Mouse (Mus musculus) hindbrain, embryonic 15.5 days (tissue): ENCODE measurements around the gene Enthd1. TPM values are rescaled to one million over a fixed set of nuclear protein-coding genes. Genes with fewer than 3 reads are reported as not detected.

Experiments used
- ATAC-seq: fragments of 200-750 bp; cut with Nextera tagmentation; 2 replicates; pipeline ENCODE4 v1.8.0; 2017; ENCODE audit warnings: low read depth, moderate number of reproducible peaks, moderate TSS enrichment; ENCODE audit not compliant: low FRiP score
- H3K27ac ChIP-seq: fragments of 300-500 bp; sonication (generic); replicated peaks from 2 replicates; pipeline ENCODE4 v1.5.1; 2015; ENCODE audit warnings: mild to moderate bottlenecking, inconsistent platforms
- H3K27me3 ChIP-seq: fragments of 300-500 bp; sonication (generic); 2 replicates; pipeline ENCODE4 v1.6.1; 2015; ENCODE audit warnings: control low read depth, inconsistent platforms
- H3K36me3 ChIP-seq: fragments of 300-500 bp; sonication (generic); 2 replicates; pipeline ENCODE4 v1.6.1; 2015; ENCODE audit warnings: control low read depth, inconsistent platforms
- H3K4me1 ChIP-seq: fragments of 300-500 bp; sonication (generic); replicated peaks from 2 replicates; pipeline ENCODE4 v1.6.1; 2015; ENCODE audit warnings: control low read depth, inconsistent platforms
- H3K4me2 ChIP-seq: fragments of 300-500 bp; sonication (generic); 2 replicates; pipeline ENCODE4 v1.6.1; 2015; ENCODE audit warnings: moderate library complexity, mild to moderate bottlenecking, inconsistent platforms
- H3K4me3 ChIP-seq: fragments of 300-500 bp; sonication (generic); 2 replicates; pipeline ENCODE4 v1.5.1; 2015; ENCODE audit warnings: mild to moderate bottlenecking, inconsistent platforms
- H3K9ac ChIP-seq: fragments of 300-500 bp; sonication (generic); 2 replicates; pipeline ENCODE4 v1.6.1; 2015; ENCODE audit warnings: inconsistent platforms
- H3K9me3 ChIP-seq: fragments of 300-500 bp; sonication (generic); 2 replicates; pipeline ENCODE4 v1.6.1; 2016; ENCODE audit warnings: control low read depth, inconsistent platforms
- whole genome bisulfite sequencing: fragments of 180-500 bp; shearing (Covaris S2); methylation state at CpG from one replicate; pipeline ENCODE4 v1.1.7; 2015; 5-methylcytosine and 5-hydroxymethylcytosine counted together
- polyA plus RNA-seq: library from polyadenylated mRNA; unstranded; fragments of >200 nt; fragmentation: Nextera tagmentation; extraction: Ambion mirVana; gene quantifications from 2 replicates; pipeline ENCODE4 v1.2.1, GENCODE M21; 2015

Gene Enthd1
- polyA plus RNA-seq, 1 experiment from 2014 or later, result not detected

DNA sequence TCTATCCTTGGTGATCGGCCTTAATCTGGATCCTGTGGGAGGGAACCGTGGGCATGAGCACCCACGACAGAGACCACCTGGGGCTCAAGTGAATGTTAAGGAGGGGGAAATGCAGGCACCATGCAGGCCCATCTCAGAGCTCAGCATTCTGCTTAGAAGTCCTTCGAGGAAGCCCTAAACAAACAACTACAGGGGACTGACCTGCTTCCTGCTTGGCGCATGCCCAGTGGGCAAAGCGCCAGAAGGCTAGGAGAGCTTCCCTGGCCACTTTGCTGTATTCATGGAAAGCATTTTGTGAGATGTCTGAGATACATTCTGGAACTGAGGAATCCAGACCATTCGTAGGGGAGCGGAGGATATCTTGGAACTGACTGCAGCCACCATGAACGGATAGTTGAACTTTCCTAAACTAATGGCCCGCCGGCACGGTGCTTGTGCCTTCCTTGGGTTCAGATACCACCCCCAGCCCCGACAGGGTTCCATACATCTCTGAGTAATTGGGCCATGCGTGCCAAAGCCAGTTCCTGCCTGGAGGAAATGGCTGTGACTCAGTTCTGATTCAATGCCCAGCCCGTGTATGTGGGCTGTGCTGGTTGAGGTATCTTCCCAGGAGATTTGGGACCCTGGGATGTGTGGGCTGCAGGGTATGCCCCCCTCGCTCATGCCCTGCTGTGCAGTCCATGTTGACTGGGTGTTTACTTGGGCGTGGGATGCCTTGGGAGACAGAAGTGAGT, 150.8 kb downstream of the Enthd1 start:
- H3K9me3 ChIP-seq, result no peaks in the 10 kb centered on the region
- 80% methylated on average over 17 of the region's 17 CpGs for WGBS
- H3K9ac ChIP-seq, result no peak overlapping the region
- peaks cover 4% of the 10 kb centered on the region for H3K4me1 ChIP-seq
- ATAC-seq, result no peak
- H3K27me3 ChIP-seq, result no peaks in the 10 kb centered on the region
- H3K36me3 ChIP-seq, result no peaks in the 10 kb centered on the region
- H3K27ac ChIP-seq, result no peak overlapping the region
- H3K4me3 ChIP-seq, result no peak overlapping the region
- H3K4me2 ChIP-seq, result no peak overlapping the region

DNA sequence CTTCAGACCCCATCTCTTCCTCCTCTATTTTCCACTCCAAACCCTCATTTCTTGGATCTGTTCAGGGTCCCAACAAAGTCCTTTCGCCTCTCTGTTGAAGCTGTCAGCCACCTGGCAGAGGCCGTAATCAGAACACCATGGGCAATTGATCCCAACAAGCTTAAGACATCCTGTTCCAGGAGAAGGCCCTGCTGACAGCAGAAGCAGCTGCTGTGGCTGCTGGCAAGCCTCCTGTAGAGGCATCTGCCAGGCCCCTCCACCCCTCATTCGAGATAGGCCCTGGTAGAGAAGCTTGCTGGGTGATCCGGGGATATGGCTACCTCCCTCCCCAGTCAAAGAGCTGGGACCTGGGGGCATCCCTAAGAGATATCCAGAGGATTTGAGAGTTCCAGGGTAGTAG, 151.9 kb downstream of the Enthd1 start:
- Histone ChIP-seq H3K9ac (no peak overlapping the region), H3K4me3 (no peak overlapping the region), H3K36me3 (no peaks in the 10 kb centered on the region), H3K9me3 (no peaks in the 10 kb centered on the region), H3K4me2 (no peak overlapping the region), H3K27ac (no peak overlapping the region), H3K27me3 (no peaks in the 10 kb centered on the region), H3K4me1 (peaks cover 4% of the 10 kb centered on the region)
- ATAC-seq, result no peak
- 75% methylated on average over 4 of the region's 4 CpGs for WGBS

DNA sequence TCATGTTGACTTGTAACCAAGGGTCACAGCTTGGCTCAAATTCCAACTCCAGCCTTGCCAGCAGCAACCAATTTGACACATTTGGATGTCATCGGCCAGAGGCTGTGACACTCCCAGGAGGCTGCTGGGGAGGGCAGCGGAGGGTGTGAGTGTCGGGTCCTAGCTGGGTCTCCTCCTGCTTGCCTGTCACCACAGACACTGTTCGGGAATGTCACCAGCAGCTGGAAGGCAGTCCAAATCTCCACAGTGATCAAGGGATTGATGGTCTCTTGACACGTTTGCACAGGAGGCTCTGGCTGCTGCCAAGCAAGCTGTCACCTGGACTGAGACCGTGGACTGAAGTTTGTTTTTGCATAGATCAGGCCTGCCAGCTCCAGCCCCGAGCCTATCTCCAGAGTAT, 154.3 kb downstream of the Enthd1 start:
- Histone ChIP-seq H3K27ac (no peak overlapping the region), H3K9ac (no peak overlapping the region), H3K27me3 (no peaks in the 10 kb centered on the region), H3K4me3 (no peak overlapping the region), H3K4me1 (peaks cover 4% of the 10 kb centered on the region; the same call in 1 of the 2 replicates), H3K9me3 (no peaks in the 10 kb centered on the region), H3K36me3 (no peaks in the 10 kb centered on the region), H3K4me2 (no peak overlapping the region)
- no peak for ATAC-seq
- 52% methylated on average over 7 of the region's 7 CpGs for WGBS

DNA sequence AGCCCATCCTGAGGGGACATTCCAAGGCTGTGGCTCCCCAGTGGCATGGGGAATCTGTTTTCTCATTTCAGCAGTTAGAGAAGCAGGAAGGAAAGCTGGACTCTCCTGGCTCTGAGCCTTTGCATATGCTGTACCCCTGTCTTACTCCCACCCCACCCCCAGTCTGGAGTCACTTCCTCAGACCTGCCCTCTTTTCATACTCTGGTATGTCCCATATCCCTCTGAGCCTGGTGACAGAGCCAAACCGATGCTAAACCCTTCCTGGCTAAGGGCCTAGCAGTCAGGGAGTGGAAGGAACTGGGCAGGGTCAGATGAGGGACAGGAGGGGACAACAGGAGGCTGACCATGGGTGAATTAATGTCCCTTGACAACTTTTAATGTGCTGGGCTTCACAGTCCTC, 157.1 kb downstream of the Enthd1 start:
- H3K9me3 ChIP-seq, result no peaks in the 10 kb centered on the region
- no peaks in the 10 kb centered on the region for H3K36me3 ChIP-seq
- H3K9ac ChIP-seq, result no peak overlapping the region
- WGBS, result 35% methylated on average over 1 of the region's 1 CpGs
- H3K4me2 ChIP-seq, result no peak overlapping the region
- H3K4me3 ChIP-seq, result no peak overlapping the region
- no peak overlapping the region for H3K27ac ChIP-seq
- H3K4me1 ChIP-seq, result no peaks in the 10 kb centered on the region
- no peaks in the 10 kb centered on the region for H3K27me3 ChIP-seq
- no peak for ATAC-seq

Other genes starting within 250 kb of the Enthd1 start
- gene Grap2, start 7.4 kb upstream of the Enthd1 start, polyA plus RNA-seq, result 0.25 and 0.30 TPM in 2 replicates
- gene Fam83f, start 106.7 kb upstream of the Enthd1 start, polyA plus RNA-seq, result 0.09 and 0.35 TPM in 2 replicates
- gene Tnrc6b, start 146.2 kb upstream of the Enthd1 start, polyA plus RNA-seq, result 31.7 and 37.6 TPM in 2 replicates